Mouse (Mus musculus) embryonic fibroblast, embryonic 13.5 days (primary cell): Measurements from ENCODE around the gene Myoz2.

Source experiments
- CTCF ChIP-seq: IDR thresholded peaks from 2 replicates; pipeline ENCODE4 v1.5.1; 2011; ENCODE audit warnings: mild to moderate bottlenecking, control low read depth, low read length, moderate library complexity, borderline replicate concordance; ENCODE audit not compliant: insufficient read depth
- POLR2A ChIP-seq: IDR thresholded peaks from 2 replicates; pipeline ENCODE4 v1.6.1; 2011; ENCODE audit warnings: low read depth, mild to moderate bottlenecking, control low read depth, low read length, moderate library complexity

DNA sequence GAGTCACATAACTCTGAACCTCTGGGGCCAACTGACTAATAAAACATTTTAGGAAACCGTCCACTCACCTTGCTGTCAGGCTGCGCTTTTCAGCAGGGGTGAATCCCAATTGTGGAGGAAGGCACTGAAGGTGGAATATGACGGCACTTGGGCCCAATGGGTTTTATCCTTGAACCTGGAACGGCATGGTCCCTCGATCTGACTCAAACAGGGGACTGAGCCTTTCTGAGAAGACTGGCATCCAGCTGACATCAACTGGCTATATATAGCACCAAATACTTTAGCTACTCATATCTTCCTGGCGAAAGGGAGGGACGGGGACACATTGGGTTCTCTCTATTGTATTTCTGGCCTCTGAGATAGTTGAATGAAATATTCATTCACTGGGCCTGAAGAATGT lies at the start of gene Myoz2:
- no peak for TF ChIP-seq CTCF
- no peak for TF ChIP-seq POLR2A
